Mouse (Mus musculus): Measurements from ENCODE around the gene Ank2.

The Ank2 gene

DNA sequence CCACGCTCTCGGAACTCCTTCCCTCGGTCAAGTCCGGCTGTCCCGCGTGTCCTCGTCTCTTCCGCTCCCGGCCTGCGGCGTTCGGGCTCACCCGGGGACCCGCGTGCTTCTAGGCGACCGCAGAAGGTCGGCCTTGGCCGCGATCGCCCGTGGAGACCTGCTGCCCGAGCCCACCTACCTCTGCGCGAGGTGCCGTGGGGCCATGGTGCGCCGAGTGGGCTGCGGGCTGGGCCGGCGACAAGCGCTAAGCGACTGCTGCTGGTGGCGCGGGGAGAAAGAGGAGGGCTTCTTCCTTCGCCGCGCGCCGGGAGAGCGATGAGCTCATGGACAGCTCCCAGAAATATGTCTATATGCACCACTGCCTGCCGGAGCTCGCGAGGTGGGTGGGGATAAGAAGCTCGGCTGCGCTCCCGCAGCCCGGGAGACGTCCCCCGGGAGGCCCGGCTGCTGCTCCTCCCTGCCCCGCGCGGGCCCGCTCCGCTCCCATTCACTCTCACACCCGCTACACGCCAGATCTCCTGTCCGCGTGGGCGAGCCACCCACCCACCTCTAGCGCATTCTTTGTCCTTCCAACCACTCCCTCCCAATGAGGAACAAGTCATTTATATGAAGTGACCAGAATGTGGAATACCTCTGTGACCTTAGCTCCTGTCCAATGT lies at the start of gene Ank2:
Ank2 (minus strand) TSS at position 609 of the 659 bp plus-strand sequence.
- DNase-seq, result peak; percentile 8 to 38

DNA sequence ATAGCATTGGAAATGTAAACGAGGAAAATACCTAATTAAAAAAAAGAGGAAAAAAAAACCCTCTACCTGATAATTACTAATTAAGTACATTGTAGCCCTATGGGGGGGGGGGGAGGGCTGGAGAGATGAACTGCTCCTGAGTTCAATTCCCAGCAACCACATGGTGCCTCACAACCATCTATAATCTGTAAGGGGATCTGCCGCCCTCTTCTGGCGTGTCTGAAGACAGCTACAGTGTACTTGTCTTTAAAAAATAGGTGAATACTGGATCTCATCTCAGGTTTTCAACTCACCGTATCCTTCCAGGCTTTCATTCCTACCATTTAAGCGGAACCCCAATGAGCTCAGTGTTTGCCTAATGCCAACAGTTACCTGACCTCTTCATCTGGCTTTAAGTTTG lies 48.7 kb upstream of the Ank2 start:
- DNase-seq, result peak; percentile 35 to 36

DNA sequence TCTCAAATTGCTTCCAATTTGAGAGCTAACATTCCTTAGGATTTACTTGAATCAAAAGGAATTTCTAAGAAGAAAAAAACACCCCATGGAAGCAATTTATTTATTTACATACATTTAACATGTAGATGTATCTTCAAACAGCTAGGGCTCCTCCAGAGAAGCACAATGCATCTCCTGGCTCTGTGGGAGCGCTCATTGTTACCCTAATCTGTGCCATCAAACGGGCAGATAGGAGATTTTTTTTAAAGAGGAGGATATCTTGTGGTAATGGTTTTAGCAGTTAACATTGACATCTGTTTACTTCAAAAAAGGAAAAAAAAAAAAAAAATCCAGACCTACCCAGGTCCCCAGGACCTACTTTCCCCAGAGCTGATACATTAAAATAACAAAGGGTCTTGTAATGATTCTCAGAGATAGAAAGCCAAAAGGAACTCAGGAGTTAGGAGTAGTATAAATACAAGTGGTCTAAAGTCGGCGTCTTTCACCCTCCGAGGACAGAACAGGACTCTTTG lies 45.5 kb upstream of the Ank2 start:
- no peak for DNase-seq

DNA sequence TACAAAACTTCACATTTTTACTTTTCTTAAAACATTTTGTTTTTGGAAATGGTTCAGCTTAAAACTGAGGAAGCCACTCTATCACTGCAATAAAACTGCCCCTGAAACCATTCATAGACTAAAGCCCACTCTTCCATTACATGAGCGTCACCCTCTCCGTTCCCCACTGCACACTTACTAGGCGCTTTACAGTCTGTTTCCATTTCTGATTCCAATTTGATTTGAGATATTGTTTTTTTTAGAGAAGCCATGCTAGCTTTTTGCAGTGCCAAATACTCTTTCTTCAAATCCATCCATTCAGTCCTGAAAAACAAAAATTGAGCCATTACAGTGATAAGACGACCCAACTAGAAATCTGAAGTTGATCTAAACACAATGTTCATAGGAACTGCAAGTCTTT lies 44.8 kb upstream of the Ank2 start:
- DNase-seq, result no peak

DNA sequence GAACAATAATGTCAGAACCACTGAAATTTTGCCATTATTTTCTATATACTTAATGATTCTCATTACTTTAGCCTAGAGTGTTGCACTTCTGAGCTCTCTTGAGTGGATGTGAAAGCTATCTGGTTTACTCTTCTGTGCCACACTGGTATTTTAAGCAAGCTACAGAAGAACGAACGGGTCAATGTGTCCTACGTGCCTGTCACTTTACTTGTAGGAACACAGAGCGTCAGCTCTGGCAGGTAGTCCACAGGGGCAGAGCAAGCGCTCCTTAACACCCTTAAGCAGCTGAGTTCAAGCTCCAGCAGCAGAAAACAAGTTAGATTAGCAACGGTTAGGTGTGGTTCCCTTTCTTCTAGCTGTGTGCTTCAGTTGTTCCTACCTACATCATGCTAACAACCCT lies 40.0 kb upstream of the Ank2 start:
- no peak for DNase-seq

DNA sequence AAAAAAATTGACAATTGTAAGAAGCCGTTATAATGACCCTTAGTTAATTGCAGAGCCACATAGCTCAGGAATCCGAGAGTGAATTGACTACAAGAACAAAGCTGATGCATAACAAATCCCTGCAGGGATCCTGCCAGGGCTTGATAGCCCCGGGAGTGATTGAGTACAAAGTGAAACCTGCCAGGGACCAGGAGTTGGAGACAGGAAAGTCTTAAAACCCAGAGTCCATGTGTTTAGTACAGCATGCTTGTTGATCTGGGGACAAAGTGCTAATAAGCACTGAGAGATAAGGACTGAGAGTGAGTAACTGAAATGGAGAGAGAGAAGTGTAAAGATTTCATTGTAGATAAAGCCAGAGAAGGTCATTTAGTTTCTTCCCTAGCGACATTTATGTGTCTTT lies 31.1 kb upstream of the Ank2 start:
- no peak for DNase-seq

DNA sequence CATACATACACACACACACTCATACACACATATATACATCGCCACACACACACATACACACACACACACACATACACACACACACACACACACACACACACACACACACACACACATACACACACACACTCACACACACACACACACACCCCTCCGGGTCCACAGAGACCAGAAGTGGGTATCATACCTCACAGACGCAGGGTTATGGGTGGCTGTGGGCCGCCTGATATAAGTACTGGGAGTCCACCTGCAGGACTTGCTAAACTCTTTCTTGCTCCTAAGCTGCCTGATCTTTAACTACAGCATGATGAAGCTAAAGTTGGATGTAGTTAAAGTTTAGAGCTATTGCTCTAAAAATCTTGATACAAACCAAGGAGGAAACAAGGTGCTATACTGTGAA lies 30.7 kb upstream of the Ank2 start:
- DNase-seq, result no peak

DNA sequence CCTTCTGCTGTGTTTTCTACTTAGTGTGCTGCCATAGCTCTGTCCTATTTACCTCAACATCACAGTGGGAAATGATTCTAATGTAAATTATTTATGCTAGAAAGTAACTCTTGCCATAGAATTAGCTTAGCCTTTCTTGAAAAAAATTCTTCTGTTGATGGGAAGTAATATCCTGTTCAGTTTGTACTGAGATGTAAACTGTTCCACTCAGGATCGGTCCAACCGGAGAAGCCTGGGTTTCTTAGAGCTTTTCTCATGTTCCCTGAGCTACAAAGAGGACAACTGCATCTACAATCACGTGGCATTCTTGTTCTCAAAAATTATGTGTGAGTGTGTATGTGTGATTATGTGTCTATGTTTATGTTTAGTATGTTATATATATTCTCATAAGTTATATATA lies 30.1 kb upstream of the Ank2 start:
- no peak for DNase-seq

DNA sequence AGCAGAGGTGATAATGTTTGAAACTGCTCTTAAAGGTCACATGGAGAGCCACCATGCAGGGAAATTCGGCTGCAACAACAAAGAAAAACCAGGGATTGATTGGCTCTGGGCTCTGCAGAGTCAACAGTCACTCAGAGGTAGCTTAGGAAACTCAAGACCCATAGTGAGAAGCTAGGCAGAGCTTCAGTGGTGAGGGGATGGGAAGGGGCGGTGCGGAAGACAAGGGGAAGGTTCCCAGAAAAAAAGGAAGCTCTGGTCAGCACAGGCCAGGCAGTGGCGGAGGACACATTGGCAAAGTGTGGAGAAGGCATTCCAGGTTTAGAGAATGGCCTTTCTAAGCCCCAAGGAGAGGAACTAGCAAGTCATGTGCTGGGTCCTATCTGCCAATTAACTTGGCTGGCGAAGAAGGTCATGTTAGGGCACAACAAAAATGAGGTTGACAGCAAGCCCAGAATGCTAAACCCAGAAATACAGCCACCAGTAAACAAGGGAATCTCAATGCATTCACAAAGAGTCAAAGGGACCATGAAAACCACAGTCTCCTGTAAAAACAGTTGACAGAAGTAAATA lies 28.4 kb upstream of the Ank2 start:
- no peak for DNase-seq

DNA sequence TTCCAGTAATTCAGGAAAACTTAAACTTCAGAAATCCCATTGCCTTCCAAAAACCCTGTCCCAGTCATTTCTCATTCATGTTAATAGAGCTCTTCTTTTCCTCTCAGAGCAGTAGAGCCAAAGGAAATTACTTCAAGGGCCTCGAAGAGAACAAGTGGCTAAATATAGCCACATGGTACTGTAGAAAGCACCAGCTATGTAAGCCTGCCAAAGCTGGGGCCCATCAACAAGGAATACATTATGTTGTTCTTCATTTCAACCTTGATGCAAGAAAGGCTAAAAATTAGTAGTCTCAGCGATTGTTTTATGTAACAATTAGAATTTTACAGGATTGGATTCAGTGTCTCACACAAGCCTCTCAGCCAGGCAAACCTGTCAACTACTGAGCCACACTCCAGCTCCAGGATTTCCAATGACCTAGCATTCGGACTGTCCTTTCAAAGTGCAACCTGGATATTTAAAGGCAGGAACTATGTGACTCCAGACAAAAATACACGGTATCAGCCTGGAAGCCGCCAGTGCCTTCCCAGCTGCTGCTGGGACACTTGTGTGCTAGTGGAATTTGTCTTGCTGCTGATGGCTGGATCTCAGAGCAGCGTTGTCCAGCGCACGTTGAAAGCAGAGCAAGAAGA lies 26.2 kb upstream of the Ank2 start:
- no peak for DNase-seq

DNA sequence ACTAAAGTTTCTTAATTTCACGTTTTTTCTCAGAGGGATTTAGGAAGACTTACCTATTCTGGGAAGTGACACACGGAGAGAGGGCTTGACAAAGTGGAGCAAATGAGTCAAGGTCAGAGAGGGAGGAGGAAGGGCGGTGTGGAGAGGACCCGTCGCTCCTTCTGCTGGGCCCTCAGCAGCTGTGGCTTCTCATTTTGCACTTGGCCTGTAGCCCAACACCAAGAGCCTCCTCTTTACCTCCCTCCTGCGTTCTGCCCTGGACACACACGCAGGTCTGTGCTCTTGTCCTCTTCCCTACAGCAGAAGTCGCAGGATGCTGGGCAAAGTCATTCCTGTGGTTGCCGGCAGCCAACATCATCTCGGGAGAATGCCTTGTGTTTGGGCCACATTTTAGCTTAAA lies 22.0 kb upstream of the Ank2 start:
- DNase-seq, result no peak

DNA sequence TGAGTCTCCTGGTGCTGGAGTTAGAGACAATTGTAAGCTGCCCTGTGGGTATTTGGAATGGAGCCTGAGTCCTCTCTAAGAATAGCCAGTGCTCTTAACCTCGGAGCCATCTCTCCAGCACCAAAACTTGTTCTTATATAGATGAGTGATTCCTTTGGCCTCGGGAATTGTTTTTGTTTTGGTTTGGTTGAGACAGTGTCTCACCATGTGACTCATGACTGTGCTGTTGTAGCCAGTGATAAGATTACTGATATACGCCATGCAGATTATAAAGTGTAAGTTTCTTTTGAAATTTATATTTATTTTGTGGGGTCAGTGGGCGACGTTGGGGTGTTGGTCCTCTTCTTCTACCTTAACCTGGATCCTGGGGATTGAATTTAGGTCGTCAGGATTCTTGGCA lies 21.1 kb upstream of the Ank2 start:
- DNase-seq, result no peak

DNA sequence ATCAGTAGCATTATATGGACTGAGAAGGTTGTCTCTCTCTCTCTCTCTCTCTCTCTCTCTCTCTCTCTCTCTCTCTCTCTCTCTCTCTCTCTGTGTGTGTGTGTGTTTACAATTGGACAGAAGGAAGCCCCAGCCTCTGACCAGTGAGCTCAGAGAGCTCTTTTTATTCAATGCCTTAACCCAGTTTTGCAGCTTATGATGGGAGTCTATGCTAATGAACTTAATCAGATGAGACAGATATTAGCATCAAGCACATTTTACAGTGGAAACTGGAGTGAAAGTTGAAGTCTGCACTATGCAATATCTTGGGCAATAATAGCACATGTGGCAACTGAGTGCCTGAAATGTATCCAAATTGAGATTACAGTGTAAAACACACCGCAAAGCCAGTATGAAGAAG lies 16.1 kb upstream of the Ank2 start:
- no peak for DNase-seq

DNA sequence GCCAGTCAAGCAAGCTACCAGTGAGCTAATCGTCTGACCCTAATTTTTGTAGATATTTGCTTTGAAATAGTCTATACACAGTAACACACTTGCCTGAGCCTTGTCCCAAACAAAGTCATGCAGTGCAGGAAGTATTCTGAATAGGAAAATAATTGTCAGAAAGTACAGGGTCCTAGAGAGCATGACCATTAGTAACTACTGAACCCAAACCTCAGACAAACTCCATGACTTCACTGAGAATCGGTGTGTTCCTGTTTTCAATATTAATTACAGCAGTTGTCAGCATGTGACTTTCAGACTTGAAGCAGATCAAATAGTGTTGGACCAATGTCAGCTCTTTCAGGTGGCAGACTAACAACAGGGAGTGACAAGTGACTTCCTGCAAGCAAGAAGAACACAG lies 14.5 kb upstream of the Ank2 start:
- DNase-seq, result no peak

DNA sequence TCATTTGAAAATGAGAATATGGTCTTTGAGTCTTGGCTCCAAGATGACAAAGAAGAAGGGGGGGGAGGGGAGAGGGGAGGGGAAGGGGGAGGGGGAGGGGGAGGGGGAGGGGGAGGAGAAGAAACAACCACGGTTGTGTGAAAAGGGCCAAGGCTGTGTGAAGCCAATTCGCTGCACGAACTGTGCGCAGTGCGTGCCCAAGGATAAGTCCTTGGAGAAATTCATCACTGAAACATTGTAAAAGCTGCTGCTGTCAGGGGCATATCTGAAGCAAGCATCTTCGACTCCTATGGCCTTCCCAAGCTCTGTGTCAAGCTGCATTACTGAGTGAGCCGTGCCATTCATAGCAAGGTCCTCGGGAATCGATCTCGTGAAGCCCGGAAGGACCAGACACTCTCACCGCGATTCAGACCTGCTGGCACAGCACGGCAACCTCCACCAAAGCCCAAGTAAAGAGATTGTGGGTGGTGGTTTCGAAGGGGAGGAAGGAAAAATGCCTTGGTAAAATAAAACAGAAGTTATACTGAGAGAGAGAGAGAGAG lies 13.7 kb upstream of the Ank2 start:
- no peak for DNase-seq

DNA sequence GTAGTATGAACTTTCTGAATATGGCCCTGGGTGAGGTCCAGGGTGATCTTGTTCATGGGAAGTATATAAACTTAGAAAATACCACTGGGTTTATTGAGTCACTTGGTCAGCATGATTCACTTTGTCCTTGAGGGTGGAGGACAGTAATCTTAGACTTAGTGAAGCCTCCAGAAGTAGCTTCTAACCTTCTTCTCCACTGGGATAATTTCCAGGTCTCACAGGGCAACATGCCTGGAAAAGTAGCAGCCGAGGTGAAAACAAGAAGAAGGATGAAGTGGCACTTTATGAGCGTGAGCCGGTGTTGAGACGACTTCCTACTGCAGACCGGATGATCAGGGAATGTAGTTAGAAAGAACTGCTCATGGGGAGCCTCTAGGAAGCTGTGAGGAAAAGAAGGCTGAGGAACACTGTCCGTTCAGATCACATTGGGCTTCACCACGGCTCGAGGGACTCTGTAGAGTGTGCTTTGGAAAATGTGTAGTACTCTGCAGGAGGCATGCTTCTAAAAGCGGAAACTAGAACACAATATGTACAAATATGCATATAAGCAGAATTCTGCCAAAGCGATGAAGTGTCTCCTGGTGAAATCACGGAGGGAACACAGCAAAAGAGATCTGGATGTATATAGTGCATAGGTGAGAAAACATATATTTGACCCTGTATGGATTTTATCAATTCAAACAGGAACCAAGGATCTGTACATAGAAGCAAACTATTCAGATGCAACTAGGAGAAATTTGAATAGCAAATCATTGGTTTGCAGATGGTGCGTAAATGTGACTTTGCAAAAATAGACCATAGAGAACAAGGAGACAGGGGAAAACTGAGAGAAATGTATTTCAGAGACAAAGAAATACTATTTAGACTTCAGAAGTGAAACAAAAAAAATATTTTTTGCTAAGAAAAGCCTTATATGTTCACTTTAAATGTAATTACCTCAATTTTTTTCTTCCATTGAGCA lies 12.9 kb upstream of the Ank2 start:
- no peak for DNase-seq

DNA sequence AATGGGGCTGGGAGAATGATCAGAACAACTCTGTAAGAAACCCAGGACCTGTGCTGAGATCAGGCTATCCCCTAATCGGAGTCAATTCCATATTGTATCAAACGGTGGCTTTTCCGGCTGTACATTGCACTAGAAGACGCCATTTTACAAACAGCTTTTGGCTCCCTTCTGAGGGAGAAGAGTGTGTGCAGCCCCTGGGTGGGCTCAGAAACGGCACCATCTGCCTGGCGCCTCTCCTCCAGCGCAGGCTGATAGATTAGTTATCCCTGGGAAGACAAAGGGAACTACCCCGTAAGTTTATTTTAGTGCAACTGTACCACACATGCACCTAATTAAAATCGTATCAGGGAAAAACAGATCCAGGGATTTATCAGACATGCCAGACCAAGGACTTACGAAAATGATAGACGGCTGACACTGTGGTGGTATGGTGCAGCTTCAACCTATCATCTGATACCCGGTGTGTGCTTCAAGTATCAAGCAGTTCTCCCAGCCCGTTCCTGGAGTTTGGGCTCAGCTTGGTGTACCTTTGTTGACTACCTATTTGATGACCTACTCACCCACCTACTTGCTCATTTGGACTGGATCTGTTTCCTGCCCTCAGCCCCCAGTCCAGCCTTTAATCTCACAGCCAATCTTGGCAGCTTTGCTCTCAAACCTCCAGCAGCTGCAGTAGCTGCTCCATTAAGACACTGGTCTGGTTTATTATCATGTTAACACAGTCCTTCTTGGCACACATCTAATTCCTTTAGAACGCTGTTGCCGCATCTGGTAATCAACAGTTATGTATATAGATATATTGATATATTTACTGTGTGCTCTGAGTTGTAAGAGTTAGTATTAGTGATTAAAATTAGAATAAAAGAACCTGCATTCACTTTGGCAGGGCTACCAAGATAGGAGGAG lies 9.0 kb upstream of the Ank2 start:
- no peak for DNase-seq

DNA sequence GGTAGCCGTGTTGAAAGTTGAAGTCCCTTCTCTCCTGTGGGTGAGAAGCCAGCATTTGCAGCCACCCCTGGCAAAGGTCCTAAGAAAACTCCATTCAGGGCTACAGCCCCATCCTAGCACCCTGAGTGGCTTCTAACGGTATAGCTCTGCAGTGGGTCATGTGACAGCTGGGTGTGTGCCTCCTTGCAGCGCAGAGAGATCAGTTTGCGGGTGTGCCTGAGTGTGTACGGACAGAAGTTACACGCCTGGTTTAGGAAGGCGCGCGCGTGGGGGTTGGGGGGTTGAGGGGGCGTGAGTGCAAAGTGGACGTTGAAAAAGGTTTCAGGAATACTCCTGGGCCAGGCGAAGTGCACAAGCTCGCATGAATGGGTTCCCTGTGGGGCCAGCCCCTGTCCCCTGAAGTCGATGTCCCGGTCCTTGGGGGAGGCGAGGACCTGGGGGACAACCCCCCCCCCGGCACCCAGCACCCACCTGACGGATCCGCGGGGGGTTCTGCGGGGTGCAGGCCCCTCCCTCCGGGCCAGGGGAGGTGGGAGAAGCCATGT lies 881 bp downstream of the Ank2 start:
- DNase-seq, result no peak

DNA sequence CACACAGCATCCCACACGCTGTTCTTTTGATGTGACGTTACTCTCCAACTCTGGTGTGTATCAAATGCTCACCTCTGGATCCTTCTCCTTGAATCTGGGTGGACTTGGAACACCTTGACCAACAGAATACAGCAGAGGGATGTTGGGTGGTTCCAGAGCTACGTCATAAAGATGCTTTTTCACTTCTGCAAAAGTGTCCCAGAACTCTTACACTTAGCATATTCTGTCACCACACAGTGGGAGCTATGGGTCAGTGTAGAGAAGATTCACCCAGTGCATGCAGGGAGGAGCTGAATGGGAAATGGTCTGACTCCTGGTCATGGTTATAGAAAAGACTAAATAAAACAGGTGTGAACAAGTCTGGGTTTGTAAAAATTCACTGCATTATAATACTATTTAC lies 6.5 kb downstream of the Ank2 start:
- DNase-seq, result no peak

DNA sequence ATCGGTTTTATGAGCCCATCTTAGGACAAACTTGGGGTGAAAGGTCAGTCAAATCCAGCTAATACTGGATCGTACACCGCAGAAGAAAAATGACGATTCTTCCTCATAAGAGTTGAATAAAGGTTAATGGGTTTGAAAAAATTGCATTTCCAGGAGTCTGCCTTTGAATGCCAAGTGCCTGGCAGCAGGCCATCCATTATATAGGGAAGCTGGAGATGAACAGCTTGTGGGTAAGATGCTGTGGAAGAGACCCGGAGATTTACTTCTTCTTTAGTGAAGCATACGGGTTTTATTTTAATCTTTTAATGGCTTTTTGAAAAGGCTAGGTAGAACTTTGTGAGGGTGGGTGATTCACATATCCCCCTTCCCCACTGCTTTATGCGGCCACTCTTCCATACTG lies 11.8 kb downstream of the Ank2 start:
- DNase-seq, result no peak

DNA sequence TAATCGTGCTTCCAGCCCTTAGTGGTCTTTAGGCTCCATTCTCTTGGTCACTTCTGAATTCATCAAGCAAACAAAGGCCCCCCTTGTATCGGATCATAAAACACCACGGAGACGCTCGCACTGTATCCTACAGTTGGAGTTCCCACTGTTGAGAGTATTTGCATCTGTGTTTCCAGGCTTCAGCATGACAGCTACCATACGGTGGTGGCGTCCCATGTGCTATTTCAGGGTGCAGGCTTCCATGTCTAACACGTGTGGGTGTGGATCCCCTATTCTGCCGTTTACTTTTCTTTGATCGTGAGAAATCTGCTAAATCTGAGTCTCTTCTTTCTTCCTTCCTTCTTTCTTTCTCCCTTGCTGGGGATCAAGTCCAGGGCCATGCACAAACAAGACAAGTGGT lies 14.0 kb downstream of the Ank2 start:
- DNase-seq, result no peak

DNA sequence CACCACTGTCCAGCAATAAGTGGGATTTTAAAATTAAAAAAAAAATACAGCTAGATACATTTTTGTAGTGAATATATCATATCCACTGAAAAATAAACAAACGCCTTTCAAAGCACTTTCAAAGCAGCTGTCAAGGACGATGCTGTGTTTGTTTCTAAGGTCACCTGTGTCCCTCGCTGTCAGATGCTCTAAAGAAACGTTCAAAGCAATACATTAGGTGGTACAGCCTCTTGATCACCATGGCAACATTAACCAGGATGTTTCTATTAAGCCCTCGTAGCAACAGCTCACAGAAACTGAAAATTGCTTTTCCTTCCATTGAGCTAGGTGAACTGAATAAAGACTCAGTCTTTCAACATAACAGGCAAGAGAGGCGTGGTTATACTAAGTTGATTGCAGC lies 17.5 kb downstream of the Ank2 start:
- DNase-seq, result no peak
